24 mouse cellular contexts compared by ENCODE assay signal in the genomic region with DNA sequence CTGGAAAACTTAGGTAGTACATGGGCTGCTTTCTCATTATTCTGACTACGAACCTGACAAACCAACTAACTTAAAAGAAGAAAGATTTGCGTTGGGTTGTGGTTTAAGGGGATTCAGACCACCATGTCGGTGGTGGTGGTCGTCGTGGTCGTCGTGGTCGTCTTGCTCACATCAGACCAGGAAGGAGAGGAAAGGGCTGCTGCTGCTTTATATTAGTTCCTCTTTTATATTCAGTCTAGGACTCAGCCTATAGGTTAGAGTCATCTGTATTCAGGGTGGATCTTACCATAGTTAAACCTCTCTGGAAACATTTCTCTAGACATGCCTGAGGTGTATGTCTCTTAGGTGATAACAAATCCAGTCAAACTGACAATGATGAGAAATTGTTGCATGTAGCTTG. TPM values are rescaled to one million over a fixed set of nuclear protein-coding genes. Genes with fewer than 3 reads are reported as not detected.
DNase-seq lines count a peak whose midpoint lies in the region; ATAC-seq and TF ChIP-seq lines count a peak whose summit lies in the region.
"Had no signal": no experiment of that assay in that cellular context is flagged by ENCODE, and none has a peak within 500 bp of the region (broad histone marks: within the 10 kb centered on the region; RNA-seq: fewer than 3 reads in every experiment).

No protein-coding gene starts in this region.

- 95% methylated on average over 8 of the region's 8 CpGs for WGBS in forebrain, embryonic 16.5 days
- WGBS in intestine, postnatal 0 days: 86% methylated on average over 8 of the region's 8 CpGs

- no peak overlapping the region for H3K27ac ChIP-seq in forebrain, embryonic 16.5 days (ENCODE audit: low read length)
- H3K27ac ChIP-seq in intestine, postnatal 0 days (ENCODE audit: low read depth, low read length): no peak overlapping the region
- H3K27ac ChIP-seq: embryonic facial prominence, embryonic 12.5 days; embryonic facial prominence, embryonic 15.5 days; hindbrain, embryonic 10.5 days; hindbrain, embryonic 13.5 days had no signal

- peak; percentile 69 to 72 for ATAC-seq in hematopoietic stem cell, adult 5-6 weeks (replicated peaks in 1 of 2; ENCODE audit: insufficient read depth in 1 of 2, low FRiP score in 2 of 2, low TSS enrichment in 1 of 2, low read depth in 1 of 2, poor library complexity in 2 of 2, severe bottlenecking in 2 of 2)
- no peak for ATAC-seq in forebrain, embryonic 16.5 days
- ATAC-seq in intestine, postnatal 0 days: no peak
- ATAC-seq: forebrain, embryonic 14.5 days; hindbrain, embryonic 16.5 days; inflammation-experienced regulatory T-cells, adult 6 months; intestine, embryonic 16.5 days; Patski had no signal

- H3K4me2 ChIP-seq in forebrain, embryonic 16.5 days (ENCODE audit: low read length): no peak overlapping the region
- H3K4me2 ChIP-seq in intestine, postnatal 0 days (replicated peaks; ENCODE audit: low read depth): no peak overlapping the region
- H3K4me2 ChIP-seq: embryonic facial prominence, embryonic 12.5 days; embryonic facial prominence, embryonic 15.5 days; heart, embryonic 11.5 days; hindbrain, embryonic 13.5 days had no signal

- peak; percentile 74 for DNase-seq in 416B (ENCODE audit: low read depth)
- DNase-seq in MEL-GATA-1-ER (ENCODE audit: extremely low read depth, low read depth): peak; percentile 34
- DNase-seq in ovary, postnatal 10 days (ENCODE audit: low spot score): no peak
- DNase-seq: adrenal gland, postnatal 10 days; adrenal gland, postnatal 36 days; B cell, adult 2 months; cerebellum, adult 18-20 months; cerebellum, adult 9-10 months; cerebellum, postnatal 14 days; gastrocnemius, postnatal 10 days; gastrocnemius, postnatal 36 days had no signal

- no peak overlapping the region for H3K9ac ChIP-seq in forebrain, embryonic 16.5 days (replicated peaks; ENCODE audit: low read depth, low read length)
- H3K9ac ChIP-seq in intestine, postnatal 0 days (ENCODE audit: low read depth, low read length): no peak overlapping the region
- H3K9ac ChIP-seq: embryonic facial prominence, embryonic 12.5 days; embryonic facial prominence, embryonic 15.5 days; hindbrain, embryonic 13.5 days had no signal

- no peak overlapping the region for H3K4me3 ChIP-seq in forebrain, embryonic 16.5 days (replicated peaks; ENCODE audit: low read length)
- H3K4me3 ChIP-seq in intestine, postnatal 0 days (ENCODE audit: low read depth, low read length): no peak overlapping the region
- H3K4me3 ChIP-seq: embryonic facial prominence, embryonic 12.5 days; embryonic facial prominence, embryonic 15.5 days; hindbrain, embryonic 10.5 days; hindbrain, embryonic 13.5 days had no signal

- H3K36me3 ChIP-seq in forebrain, embryonic 16.5 days (ENCODE audit: control insufficient read depth, insufficient read depth): peaks cover 28% of the 10 kb centered on the region
- H3K36me3 ChIP-seq in intestine, postnatal 0 days (ENCODE audit: control insufficient read depth, insufficient read depth): peaks cover 13% of the 10 kb centered on the region; the same call in 1 of the 2 replicates

- TF ChIP-seq CTCF in intestine, postnatal 0 days (IDR thresholded peaks at IDR 0.05; ENCODE audit: low read depth): no peak

- H3K27me3 ChIP-seq in forebrain, embryonic 16.5 days (replicated peaks; ENCODE audit: control insufficient read depth, insufficient read depth, low read length): no peaks in the 10 kb centered on the region
- no peaks in the 10 kb centered on the region for H3K27me3 ChIP-seq in intestine, postnatal 0 days (replicated peaks; ENCODE audit: control insufficient read depth, insufficient read depth, low read length)
- H3K27me3 ChIP-seq: embryonic facial prominence, embryonic 12.5 days; embryonic facial prominence, embryonic 15.5 days; hindbrain, embryonic 13.5 days; Patski had no signal

- no peaks in the 10 kb centered on the region for H3K4me1 ChIP-seq in forebrain, embryonic 16.5 days (replicated peaks; ENCODE audit: control insufficient read depth, insufficient read depth, low read length)
- no peaks in the 10 kb centered on the region for H3K4me1 ChIP-seq in intestine, postnatal 0 days (replicated peaks; ENCODE audit: control insufficient read depth, insufficient read depth, low read length)
- H3K4me1 ChIP-seq: embryonic facial prominence, embryonic 12.5 days; embryonic facial prominence, embryonic 15.5 days; hindbrain, embryonic 10.5 days; hindbrain, embryonic 13.5 days had no signal

- H3K9me3 ChIP-seq in forebrain, embryonic 16.5 days (ENCODE audit: control insufficient read depth, low read length): no peaks in the 10 kb centered on the region
- H3K9me3 ChIP-seq in intestine, postnatal 0 days (ENCODE audit: control insufficient read depth): no peaks in the 10 kb centered on the region
- H3K9me3 ChIP-seq: embryonic facial prominence, embryonic 12.5 days; embryonic facial prominence, embryonic 15.5 days; hindbrain, embryonic 10.5 days; hindbrain, embryonic 13.5 days had no signal

RNA-seq across cellular contexts. Expression of a gene that starts 19.0 kb away (rescaled TPM):
- total RNA-seq in hematopoietic stem cell, adult 5-6 weeks (2017): 54.5 and 58.8 TPM in 2 replicates
- 41.9 and 46.7 TPM in 2 replicates for polyA plus RNA-seq in forebrain, embryonic 16.5 days (2015; fragmentation: Nextera tagmentation; extraction: Ambion mirVana)
- polyA plus RNA-seq in intestine, postnatal 0 days (2015; fragmentation: Nextera tagmentation; extraction: Ambion mirVana): 10.3 and 10.4 TPM in 2 replicates

RNA-seq across cellular contexts. Expression of a gene that starts 55.0 kb away (rescaled TPM):
- total RNA-seq in hematopoietic stem cell, adult 5-6 weeks (2017): 0.25 and 1.1 TPM in 2 replicates
- 0.89 and 1.0 TPM in 2 replicates for polyA plus RNA-seq in forebrain, embryonic 16.5 days (2015; fragmentation: Nextera tagmentation; extraction: Ambion mirVana)
- 0.37 and 0.39 TPM in 2 replicates for polyA plus RNA-seq in intestine, postnatal 0 days (2015; fragmentation: Nextera tagmentation; extraction: Ambion mirVana)

Comparison
In these comparisons a context has a peak if more than half of its experiments do, and no peak if none do; other contexts are left out.
1. ATAC-seq: peak in hematopoietic stem cell, adult 5-6 weeks (2 of 2); none in forebrain, embryonic 16.5 days (single experiment) and intestine, postnatal 0 days (single experiment).